Mouse (Mus musculus) bone marrow, adult 2 months (tissue): Measurements from ENCODE around the gene Smco1. TPM values are rescaled to one million over a fixed set of nuclear protein-coding genes. Genes with fewer than 3 reads are reported as not detected.
A peak's percentile ranks its signal among the peaks of the same experiment; 100 is the strongest.
"Not testable (repeated sequence)": the region's sequence is repeated elsewhere in the genome, so short reads cannot be mapped to it uniquely, and the experiment has no call there.

ENCODE experiments used
- H3K27ac ChIP-seq: fragments of 200-500 bp; 2 replicates; pipeline ENCODE4 v1.5.1; 2012; ENCODE audit warnings: low read depth, mild to moderate bottlenecking, control low read depth, inconsistent platforms, low read length; ENCODE audit not compliant: control insufficient read depth, poor library complexity, insufficient read depth
- H3K4me1 ChIP-seq: fragments of 200-500 bp; 2 replicates; pipeline ENCODE4 v1.6.1; 2011; ENCODE audit warnings: low read length; ENCODE audit not compliant: control insufficient read depth, insufficient read depth
- H3K4me3 ChIP-seq: fragments of 200-500 bp; replicated peaks from 2 replicates; pipeline ENCODE3; 2011; ENCODE audit warnings: mild to moderate bottlenecking, low read depth, low read length, control low read depth; ENCODE audit not compliant: control insufficient read depth
- CTCF ChIP-seq: fragments of 200-500 bp; IDR thresholded peaks from 2 replicates; pipeline ENCODE4 v1.5.1; 2011; ENCODE audit warnings: low read length, control low read depth; ENCODE audit not compliant: control insufficient read depth, insufficient read depth
- POLR2A ChIP-seq: fragments of 200-500 bp; IDR thresholded peaks from 2 replicates; pipeline ENCODE4 v1.6.1; 2011; ENCODE audit warnings: low read depth, mild to moderate bottlenecking, control low read depth, low read length, borderline replicate concordance; ENCODE audit not compliant: control insufficient read depth
- WGBS: fragments of 180-500 bp; shearing (Covaris S2); methylation state at CpG from one replicate; pipeline ENCODE4 v1.1.7; 2018; 5-methylcytosine and 5-hydroxymethylcytosine counted together
- polyA plus RNA-seq: library from polyadenylated mRNA; stranded (reverse); fragments of >200 nt; gene quantifications from 2 replicates; pipeline ENCODE4 v1.2.4, GENCODE M21; 2011; ENCODE audit warnings: low replicate concordance; ENCODE audit not compliant: missing spikeins, insufficient read depth, insufficient read length

Smco1 gene
- not detected in 2 replicates for polyA plus RNA-seq

DNA sequence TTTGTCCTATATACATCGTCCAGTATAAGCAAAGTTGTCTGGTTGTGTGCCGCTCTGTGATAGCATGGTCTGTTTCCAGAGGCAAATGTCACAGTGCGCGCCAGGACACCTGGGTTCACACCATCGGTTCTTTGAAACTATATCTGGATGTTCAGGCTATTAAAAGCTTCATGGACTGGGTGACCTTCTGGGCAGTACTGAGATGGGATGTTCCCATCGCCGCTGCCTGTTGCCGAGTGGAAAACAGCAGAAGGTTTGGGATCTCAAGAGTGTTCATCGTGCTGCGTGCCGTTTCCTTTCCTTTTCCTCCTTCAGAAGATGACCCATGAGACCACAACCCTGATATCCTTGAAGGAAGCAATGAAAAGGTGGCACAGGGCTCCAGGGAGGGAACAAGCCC lies at the start of gene Smco1:
TSS of gene Smco1 (plus strand) at position 178 of the 400 bp plus-strand sequence.
- no peak within 1 kb of the TSS for H3K4me3 ChIP-seq
- TF ChIP-seq CTCF (no peak), POLR2A (no peak)
- H3K27ac ChIP-seq, result no peak within 1 kb of the TSS
- H3K4me1 ChIP-seq, result peaks cover 1% of the 10 kb centered on the region
- WGBS, result 83% methylated on average over 11 of the region's 11 CpGs

DNA sequence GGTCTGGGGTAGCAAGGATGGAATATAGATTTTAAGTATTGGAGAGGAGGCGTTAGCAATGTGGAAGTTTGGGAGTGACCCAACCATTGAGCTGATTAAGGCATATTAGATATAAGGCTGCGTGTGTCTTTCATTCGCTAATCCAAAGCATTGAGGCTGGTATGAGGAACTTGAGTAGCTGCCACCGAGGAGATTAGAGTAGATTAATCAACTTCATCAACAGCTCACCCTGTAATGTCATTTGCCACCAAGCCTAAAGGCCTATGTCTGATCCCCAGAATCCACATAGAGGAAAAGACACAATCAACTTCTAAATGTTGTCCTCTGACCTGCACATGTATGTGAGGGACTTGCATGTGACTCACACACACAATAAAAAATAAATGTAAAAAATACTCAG lies 49.5 kb upstream of the Smco1 start:
- TF ChIP-seq POLR2A (no peak), CTCF (no peak)
- Histone ChIP-seq H3K4me3 (no peak overlapping the region), H3K27ac (no peak overlapping the region), H3K4me1 (no peaks in the 10 kb centered on the region)
- WGBS, result 59% methylated on average over 4 of the region's 4 CpGs

DNA sequence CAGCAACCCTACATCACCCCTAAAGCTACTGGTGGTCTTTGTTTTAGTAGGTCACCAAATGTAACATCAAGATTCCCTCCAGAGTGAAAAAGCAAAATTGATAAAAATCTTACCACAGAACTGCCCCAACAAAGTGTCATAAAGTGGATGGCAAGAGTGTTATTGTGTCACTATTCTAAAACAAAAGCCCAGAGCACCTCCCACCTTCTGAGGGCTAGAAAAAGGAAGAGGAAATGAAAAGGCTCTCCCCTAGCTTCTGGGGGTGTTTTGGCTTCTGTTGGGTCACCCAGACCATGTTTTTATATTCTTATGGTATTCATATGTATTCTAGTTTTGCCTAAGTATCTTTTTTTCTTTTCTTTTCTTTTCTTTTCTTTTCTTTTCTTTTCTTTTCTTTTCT lies 48.9 kb upstream of the Smco1 start:
- Histone ChIP-seq H3K4me1 (no peaks in the 10 kb centered on the region), H3K4me3 (no peak overlapping the region)
- TF ChIP-seq POLR2A (no peak), CTCF (no peak)

DNA sequence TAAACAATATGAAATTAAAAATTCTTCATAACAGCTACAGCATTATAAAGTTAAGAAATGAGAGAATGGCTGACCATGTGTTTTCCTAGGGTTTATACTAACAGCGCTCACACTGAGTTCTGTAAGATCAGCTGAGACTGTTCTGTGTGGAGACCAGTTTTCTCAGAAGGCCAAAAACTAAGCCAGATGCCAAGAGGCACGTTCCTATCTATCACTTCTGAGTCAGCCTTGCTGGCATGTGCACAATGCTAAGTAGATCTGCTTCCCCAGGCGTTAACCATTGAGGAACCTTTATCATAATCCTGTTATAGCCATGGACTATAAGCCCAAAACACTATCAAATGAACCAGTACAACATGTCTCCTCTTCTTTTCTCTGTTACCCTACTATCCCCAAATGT lies 39.2 kb upstream of the Smco1 start:
- H3K27ac ChIP-seq, H3K4me3 ChIP-seq, H3K4me1 ChIP-seq: not testable (repeated sequence)
- 58% methylated on average over 3 of the region's 3 CpGs for WGBS

More for the DNA sequence above, 48.9 kb upstream of the Smco1 start:
- H3K27ac ChIP-seq, result no peak overlapping the region

DNA sequence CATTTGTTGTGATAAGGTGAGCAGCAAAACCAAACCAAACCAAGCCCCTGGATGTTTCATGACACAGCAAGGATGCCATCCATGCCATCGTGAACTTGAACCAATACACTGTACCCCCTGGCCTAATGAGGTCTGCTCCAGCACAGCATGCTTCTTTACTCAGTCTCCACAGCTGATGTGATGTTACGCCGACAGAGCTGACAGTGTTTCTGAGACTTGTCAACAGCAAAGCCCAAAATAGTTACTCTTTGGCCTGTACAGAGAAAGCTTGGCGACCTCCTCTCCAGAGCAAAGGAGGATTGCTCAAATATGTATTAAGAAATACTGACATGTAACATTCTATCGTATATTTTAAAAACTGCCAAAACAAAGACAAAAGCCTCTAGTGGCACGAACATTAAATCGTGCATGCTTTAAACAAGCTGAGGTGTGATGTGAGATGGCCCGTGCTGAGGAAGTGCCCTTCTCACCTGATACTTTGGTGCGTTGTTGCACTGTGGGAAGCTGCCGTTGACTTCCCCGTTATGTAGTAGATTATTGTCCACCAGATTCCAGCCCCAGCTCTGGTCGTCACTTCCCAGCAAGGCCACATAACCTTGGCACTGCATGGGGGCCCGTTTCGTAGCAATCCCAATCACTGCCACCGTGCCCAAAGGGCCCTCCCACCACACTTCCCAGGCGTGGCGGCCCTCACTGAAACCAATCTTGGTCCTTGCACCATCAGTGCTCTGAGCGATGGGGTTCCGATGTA lies 33.2 kb upstream of the Smco1 start:
- 80% methylated on average over 19 of the region's 19 CpGs for WGBS
- no peak for TF ChIP-seq POLR2A
- TF ChIP-seq CTCF, result no peak
- Histone ChIP-seq H3K27ac (no peak overlapping the region), H3K4me3 (no peak overlapping the region), H3K4me1 (no peaks in the 10 kb centered on the region; the same call in 1 of the 2 replicates)

DNA sequence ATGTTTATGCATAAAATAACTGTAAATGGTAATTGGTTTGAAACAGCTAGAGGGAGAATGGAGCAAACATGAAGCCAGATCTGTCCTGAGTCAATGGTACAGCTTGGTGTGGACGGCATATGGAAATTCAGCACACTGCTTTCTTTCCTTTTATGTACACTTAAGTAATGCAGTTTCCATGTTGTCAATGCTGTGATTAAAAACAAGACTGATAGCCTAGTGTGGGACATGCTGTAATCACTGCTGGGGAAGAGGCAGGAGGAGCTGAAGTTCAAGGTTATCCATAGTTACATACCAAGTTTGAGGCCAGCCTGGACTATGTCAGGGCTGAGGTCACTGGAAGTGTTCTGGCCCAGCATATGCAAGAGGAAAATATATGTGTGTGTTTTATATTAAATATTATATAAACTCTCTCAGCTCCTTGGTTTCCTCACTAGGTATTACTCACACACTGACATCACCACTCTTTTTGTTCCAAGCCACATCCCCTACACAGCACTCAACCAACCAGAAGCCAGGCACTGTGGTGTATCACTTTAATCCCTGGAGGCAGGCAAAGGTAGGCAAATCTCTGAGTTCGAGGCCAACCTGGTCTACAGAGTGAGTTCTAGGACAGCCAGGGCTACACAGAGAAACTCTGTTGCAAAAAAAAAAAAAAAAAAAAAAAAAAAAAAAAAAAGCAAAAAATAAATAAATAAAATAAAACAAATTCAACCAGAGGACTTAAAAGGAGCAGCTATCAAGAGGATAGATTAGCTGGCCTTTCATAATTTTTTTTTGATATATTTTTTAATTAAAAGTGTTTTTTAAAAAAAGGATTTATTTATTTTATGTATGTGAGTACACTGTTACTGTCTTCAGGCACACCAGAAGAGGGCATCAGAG lies 31.6 kb upstream of the Smco1 start:
- Histone ChIP-seq H3K4me1 (no peaks in the 10 kb centered on the region), H3K27ac (no peak overlapping the region), H3K4me3 (no peak overlapping the region)
- 80% methylated on average over 2 of the region's 2 CpGs for WGBS
- TF ChIP-seq CTCF, result no peak
- no peak for TF ChIP-seq POLR2A

DNA sequence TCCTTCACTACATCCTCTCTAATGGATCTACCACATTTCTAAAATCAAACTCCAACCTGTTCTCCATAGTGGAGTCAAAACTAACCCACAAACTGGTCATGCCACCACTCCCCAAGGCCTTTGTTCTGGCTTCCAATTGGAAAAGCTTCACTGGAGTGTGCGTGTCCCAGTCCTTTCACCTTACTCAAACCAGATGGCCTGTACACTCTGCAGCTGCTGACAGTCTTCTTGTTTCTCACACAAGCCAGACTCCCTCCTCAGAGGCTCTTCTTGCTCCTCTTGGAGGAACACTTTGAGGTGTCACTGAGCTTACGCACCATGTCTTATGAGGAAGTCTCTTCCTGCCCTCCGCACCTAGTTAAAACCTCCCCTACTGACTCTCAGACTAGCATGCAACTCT lies 27.4 kb upstream of the Smco1 start:
- Histone ChIP-seq H3K4me1 (no peaks in the 10 kb centered on the region; the same call in 1 of the 2 replicates), H3K27ac (no peak overlapping the region)

DNA sequence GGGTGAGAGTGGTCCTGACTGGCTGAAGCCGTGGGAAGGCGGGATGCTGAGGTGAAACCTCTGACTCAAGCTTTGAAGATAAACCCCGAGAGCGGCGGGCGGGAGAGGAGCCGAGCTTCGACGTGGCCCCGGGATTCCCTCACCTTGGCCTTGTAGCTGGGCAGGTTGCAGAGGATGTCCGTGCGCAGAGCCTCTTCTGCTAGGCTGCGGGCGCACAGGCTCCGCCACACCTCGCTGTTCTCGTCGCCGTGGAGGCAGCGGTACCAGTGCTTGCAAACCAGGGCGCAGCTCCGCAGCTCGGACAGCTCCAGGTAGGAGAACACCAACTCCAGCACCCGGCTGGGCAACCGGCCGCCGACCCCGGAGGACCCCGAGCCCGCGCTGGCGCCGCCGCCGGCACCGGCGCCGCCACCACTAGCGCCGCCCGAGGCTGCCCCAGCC lies 24.9 kb upstream of the Smco1 start:
- under 1% methylated on average over 41 of the region's 41 CpGs for WGBS
- Histone ChIP-seq H3K4me3 (peak overlapping the region; percentile 91), H3K4me1 (no peaks in the 10 kb centered on the region; the same call in 1 of the 2 replicates), H3K27ac (peak overlapping the region; percentile 82)
- TF ChIP-seq POLR2A, result peak; percentile 51; the same call in 1 of the 2 replicates
- no peak for TF ChIP-seq CTCF

More for the DNA sequence above, 27.4 kb upstream of the Smco1 start:
- WGBS, result 75% methylated on average over 3 of the region's 3 CpGs
- TF ChIP-seq POLR2A (no peak), CTCF (no peak)
- H3K4me3 ChIP-seq, result no peak overlapping the region
